Mouse (Mus musculus) gastrocnemius, adult 8-10 months (tissue): ENCODE results near the gene Pola1. TPM values are rescaled to one million over a fixed set of nuclear protein-coding genes. Genes with fewer than 3 reads are reported as not detected.

Experiments used
- DNase-seq, 2 experiments: peaks; one replicate each; pipeline ENCODE4 v3.0.0; 2022; ENCODE audit warnings: low spot score in 2 of 2
- total RNA-seq, 4 experiments: library from RNA; stranded (reverse); gene quantifications; 2 replicates each; pipeline ENCODE4 v1.2.4; 2022

Gene Pola1
- 1 to 10 TPM; 1.3 to 2.9 (median 1.6) TPM for total RNA-seq

DNA sequence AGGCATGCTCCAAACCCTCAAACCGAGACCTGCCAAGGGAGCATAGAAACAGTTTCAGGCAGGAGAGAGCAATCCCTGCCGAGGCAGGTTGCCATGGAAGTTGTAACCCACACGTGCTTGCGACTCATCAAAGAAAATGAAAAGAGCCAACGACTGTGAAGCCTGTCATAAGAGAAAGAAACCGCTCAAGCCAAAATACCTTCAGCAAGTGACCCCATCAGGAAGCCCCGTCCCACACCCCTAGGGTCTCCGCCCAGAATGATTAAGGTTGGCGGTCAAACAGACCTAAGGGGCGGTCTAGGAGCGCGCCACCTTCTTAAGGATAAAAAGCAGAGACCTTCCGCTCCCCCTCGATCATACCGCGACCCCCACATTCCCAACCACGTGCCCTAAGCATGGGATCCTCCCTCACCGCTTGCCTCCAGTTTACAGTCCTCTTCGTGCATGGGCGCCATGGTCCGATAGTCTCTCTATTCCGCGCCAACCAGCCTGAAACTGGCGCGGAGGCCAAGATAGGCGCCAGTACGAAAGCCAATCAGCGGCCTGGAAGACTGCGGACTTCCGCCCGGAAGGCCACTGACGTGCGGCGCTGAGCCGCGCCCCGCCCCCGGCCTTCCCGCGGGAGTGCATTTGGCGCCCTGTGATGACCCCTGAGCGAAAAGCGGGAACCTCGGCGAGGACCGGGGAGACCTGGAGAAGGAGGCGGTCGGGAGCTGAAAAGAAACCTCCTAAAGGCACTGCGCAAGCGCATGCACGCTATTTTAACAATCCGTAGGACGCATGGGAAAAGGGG, at the start of gene Pola1:
TSS of gene Pola1 (minus strand) at position 499 of the 793 bp plus-strand sequence.
- DNase-seq: peak; percentile 76 to 82

DNA sequence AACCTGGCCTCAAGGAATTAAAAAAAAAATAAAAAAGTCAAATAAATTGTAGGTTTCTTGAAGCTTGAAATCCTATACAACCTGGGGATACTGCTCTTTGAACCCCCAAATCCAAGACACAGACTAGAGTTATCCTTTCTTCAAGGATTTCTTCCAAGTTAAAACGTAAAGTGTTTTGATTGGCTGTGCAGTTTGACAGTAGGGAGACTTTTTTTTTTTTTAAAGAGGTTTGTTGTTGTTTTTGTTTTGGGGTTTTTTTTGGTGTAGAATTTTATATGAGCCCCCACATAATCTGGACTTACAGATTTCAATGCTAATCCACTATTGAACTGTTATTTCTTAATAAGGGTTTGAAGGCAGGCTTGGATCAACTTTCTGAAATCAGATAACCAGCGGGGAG, 44.3 kb upstream of the Pola1 start:
- DNase-seq: no peak

DNA sequence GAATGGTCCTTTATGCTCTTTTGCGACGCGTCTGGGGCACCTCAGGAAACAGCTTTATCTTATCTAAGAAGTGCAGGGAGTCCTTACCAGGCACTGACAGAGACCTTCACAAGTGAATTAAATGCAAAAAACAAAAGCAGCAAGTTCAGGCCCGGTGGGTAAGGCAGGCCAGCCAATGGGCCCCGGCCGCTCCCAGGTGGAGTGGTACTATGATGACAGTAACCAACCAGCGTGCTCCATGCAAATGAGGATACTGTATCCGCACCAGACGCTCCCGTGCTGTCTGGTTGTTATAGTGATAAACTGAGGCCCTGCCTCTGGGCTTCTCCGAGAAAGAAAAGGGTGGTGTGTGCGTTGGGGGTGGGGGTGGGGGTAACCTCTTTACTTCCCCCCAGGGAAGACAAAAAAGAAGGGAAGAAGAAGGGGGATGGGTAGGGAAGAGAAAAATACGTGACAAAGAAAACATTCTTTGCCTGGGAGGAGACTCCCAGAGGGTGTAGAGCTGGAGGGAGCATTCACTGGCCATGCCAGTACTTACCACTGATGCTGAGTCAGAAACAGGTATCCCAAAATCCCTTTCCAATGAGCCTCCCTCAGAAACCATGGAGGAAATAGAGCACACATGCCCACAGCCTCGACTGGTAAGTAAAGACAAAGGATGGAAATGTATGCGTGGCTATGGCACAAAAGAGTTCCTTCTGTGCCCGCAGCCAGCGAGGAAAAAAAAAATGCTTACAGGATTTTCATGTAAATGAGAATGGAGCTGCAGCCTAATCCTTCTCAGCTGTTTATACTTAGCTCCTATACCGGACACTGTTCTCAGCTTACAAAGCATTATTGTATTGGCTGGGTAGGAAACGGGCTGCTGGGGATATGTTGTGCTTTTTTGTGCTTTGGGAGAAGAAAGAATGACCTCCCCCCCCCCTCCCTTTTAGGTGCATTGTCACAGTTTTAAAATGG, 43.2 kb upstream of the Pola1 start:
- no peak for DNase-seq

DNA sequence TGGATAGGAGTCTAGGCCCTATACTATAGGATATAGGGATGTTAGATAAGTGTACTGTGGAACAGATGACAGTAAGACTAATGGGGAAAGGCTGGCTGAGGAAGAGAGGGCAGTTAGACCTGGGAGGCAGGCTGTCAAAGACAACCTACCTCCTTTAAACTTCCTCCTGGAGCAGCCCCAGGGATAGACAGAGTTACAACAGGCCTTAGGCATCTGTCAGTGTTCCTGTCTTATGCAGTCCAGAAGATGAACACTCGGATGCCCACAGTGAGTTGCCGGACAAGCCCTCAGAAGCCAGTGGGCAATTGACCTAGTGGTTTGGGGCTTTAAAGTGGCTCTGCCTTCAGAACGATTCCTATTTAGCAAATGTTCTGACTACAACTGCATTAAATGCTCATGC, 42.5 kb upstream of the Pola1 start:
- no peak for DNase-seq

DNA sequence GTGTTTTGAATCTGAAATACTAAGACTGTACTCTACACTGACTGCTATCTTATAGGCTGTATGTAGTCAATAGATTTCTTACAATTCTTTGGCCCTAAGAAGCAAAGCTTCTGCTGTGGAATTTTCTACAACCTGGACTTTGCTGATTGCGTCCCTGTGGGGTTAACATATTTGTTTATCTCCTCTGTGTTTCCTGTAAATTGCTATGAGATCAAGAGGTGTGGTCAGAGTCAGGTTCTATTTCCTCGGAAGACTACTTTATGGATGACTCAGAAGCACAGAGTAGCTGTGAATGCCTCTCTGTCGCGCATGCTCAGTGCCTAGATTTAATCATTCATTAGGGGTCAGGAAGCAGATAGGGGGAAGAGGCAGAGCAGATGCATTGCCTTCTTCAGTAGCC, 32.8 kb upstream of the Pola1 start:
- DNase-seq: no peak

DNA sequence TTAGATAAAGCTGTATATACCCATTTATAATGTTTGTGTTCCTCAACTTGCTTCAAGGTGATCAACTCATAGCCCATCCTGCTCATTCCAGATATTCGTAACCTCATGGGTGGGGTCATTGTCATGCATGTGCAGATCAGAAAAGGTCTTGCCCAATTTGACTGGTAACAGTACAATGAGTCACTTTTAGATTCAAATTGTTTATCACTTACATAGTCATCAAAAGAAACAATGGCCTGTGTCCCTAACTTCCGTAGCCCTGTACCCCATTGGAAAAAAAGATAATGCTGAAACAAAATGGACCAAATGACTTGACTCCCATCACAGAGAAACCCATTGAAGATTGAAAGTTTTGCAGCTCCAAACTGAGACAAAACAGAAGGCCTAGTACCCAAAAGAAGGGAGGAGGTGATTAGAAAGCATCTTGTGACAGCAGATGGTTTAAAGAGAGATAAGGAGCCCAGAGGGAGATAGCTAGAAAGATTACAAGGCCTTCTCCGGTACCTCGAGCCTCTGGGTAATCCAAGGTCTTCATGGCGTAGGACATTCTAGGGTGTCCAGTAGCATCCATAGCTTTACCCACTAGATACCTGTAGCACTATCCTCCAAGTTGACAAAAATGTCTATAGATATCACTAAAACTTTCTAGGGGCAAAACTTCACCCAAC, 32.1 kb upstream of the Pola1 start:
- no peak for DNase-seq

DNA sequence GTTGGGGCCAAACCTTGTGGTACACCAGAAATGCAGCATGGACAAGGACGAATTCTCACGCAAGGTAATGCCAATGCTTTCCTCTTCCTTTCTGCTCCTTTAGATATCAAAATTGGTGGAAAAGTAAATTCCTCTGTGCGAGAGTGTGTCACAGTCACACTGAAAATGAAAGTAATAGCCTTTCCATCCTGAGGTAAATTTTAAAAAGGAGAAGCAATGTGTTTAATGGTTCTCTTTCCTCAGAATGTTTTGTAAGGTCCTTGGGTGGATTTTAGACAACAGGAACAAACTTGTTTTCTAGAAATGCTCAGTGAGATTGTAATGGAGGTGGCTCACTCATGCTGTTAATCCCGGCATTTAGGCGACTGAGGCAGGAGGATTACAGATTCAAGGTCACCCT, 23.2 kb upstream of the Pola1 start:
- no peak for DNase-seq

DNA sequence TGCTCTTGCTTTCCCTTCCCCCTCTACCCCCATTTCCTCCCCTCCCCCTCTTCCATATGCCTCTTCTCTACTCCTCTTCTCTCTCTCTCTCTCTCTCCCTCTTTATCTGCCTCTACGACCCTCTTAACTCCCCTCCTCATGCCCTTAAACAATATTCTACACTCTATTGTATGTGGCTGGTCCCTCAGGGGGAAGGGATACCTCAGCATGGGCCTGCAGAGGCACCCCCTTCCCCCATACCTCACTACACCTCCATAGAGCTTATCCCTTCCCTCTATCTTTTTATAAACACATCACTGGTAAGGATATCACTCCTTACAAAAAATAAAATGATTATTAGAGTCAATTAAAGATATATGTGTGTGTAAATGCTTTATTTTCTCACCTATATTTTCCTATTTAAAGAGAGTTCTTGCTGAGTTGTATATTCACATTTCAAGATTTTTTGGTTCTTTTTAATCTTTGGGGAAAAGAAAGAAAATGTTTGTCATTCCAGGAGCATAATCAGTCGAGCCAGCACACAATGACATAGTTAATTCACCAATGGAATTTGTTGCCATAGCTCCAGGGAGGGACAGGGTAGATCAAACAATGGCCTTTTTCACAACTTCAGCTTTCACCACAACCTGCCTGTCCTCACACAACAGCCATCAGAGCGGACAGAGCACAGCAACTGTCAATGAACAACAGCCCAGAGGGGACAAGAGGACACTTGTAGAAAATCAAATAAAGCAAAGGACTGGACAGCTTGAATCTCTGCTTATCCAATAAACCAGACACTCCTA, 22.5 kb upstream of the Pola1 start, which contains the start of gene Pcyt1b:
TSS of gene Pcyt1b (plus strand) at position 646 of the 785 bp plus-strand sequence.
- DNase-seq: no peak

DNA sequence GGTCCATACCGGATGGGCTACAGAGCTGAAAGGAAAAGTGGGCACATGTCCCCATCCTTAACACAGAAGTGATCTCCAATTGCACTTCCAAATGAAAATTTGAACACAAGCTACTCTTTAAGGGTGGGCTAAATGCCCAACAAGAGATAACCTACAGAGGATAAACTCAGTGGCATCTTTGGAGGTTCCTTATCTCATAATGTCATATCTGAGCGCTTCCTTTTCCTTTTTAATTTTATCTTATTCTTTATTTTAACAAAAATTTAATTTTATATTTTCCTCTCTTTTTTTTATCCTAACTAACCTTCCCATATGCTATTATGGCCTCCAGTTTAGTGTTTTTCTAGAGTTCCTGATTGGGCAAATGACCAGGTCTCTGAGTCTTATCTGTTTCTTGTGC, 18.8 kb upstream of the Pola1 start:
- DNase-seq: no peak

DNA sequence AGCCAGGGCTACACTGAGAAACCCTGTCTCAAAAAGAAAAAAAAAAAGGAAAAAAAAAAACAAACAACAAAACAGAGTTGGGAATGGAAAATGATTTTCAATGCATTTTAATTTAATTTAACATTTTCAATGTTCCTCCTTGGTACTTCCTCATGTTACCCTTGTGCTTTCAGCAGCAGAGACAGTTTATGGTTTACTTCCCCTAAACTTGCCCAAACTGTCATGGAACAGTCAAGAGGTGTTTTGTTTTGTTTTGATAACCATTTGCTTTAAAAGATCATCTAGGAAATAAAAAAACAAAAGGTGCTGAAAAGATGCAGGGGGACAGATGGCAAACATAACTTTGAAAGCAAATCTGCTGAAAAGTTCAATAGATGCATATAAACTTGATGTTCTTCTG, 12.1 kb upstream of the Pola1 start:
- no peak for DNase-seq

DNA sequence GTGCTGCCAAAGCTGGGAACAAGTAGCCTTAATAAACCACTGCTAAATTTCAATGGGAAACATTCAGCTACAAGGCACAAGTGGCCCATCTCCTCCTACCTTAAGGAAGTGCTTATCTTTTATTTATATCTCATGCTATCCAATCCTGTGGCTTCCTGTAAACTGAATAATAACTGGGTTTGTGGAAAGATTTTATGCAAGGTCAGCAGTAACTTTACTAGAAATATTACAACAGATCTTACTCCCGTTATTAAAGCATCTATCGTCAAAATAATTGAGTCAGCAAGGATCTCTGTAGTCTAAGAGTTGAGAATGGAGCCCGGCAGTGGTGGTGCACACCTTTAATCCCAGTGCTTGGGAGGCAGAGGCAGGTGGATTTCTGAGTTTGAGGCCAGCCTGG, 11.6 kb upstream of the Pola1 start:
- DNase-seq: no peak

DNA sequence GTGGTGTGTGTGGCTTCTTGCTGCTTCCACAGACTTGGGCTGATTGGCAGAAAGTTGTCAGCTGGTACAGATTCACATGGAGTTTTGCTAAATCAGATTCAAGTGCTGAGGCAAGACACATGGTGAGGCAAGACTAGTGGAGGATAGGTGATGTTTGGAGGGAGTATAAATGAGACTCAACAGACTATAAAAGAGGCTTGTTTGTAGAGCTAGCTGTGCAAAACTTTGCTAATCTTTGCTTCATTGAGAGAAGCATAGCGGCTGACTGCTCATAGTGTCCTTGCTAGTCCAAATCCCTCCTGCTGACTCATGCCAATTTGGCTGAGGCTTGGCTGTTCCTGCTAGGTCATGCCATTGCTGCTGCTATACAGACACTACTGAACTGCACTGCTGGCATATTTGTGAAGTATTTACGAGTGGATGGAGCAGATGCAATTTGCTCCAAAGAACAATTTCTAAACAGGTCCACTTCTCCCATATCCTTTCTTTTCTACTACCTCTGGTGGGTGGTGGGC, 3.0 kb upstream of the Pola1 start:
- no peak for DNase-seq

DNA sequence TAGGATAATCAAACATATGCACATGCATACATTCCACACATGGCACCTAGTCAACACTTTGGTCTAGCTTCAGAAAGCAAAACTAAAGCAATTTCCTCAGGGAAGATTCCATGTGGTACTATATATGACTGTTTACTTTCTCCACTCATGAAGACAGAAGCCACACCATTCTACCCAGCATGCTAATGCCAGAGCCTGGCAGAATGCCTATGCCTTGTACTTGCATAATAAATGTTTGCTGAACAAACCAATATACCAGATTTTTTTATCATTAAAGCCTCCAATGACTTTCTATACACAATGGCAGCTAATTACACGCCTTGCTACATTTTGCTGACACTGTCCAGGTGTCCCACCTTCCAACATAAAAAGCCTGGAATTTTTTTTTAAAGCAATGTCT, 1.7 kb downstream of the Pola1 start:
- DNase-seq: no peak

DNA sequence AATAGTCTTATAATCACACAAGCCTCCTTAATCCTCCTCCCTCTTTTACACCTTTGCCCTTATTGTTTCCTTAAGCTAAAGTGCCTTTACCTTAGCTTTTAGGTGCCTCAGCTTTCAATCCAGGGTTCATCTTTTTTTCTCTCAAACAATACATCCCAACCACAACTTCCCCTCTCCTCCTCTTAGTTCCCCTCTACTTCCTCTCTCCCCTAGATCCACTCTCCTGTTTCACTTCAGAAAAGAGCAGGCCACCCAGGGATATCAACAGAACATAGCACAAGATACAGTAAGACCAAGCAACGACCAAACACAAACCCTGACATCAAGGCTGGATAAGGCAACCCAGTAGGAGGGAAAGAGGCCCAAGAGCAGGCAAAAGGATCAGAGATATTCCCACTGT, 29.7 kb downstream of the Pola1 start:
- DNase-seq: no peak

DNA sequence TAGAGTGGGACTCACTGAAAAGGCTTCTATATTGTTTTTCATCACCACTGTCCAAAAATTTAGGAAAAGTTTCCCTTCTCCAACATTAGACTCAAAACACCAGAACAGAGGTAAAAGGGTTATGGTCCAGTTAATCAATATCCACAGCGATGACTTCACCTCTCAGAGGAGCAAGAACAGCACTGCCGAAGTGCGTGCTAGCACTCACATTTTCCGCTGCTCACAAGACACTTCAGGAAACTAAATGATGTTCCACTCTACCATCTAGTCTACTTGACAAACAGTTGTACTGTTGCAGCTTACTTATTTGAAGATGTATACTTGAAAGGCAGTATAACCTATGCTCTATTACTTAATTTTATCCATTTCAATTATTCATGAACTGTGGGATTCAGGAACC, 37.7 kb downstream of the Pola1 start:
- DNase-seq: no peak

DNA sequence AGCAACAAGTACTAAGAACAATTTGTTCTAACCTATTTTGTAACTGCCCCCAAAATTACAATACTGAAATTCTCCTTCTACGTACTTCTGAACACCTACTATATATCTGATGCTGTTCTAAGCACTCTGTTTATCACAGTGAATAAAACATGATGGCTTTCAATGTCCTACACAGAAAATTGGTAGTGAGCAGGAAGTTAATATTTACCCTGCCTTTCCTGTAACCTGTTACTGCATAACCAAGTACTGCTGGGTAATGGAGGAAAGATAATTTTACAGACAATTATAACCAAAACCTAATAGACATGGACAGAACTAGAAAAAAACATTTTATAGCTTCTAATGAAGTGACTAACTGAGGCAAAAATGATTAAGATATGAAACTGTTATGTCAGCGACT, 51.0 kb downstream of the Pola1 start:
- DNase-seq: no peak

DNA sequence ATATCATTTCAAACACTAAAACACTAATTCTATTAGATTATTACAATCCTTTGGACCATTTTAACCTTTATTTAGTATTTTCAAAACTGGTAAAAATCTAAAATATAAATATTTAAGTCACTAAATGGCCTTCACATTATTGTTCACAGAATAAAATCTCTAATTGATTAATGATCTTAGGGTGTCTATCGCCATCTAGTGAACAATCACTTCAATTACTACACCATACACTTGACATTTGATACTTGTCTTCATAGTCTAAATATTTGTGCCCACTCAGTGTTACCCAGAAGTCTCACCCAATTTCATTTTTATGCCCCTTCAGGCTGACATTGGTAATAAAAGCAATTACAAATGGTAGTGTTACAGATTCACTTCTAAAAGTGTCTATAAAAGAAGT, 74.8 kb downstream of the Pola1 start:
- no peak for DNase-seq

DNA sequence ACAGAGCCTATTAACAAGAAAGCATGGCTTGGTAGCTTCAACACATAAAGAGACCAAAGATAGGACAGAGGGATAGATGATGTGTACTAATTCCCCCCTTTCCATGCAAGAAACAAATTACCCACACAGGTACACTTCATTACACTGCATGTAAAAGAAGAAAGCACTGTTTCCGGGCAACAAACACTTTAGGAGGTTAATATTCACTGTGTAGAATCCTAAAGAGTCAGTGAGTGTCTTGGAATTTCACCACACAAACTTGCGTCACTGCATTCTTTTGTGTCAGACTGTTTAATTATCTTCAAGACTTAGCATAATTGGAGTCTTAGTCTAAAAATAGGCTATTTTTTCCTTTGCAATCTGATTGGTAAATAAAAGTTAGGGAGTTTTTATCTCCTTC, 92.2 kb downstream of the Pola1 start:
- DNase-seq: no peak

DNA sequence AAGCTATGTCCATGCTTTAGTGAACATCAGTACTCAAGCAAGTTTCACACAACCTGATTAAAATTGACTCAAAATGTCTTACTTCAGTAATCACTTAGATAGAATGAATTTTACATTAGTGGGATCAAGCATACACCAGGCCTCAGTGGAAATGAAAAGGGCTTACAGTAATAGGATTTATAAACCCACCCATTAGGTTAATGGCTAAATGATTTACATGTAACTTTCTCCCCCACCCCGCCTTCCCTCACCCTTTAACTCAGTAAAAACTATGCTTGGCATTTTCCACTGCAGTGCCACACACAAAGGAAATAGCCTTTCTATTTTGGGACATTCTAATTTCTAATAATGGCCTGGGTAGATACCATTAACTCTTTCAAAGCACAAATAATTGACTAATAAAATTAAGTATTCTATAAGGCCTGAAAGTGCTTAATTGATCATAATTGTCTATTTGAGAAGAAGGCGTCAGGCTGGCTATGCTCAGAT, 129.0 kb downstream of the Pola1 start:
- DNase-seq: no peak

DNA sequence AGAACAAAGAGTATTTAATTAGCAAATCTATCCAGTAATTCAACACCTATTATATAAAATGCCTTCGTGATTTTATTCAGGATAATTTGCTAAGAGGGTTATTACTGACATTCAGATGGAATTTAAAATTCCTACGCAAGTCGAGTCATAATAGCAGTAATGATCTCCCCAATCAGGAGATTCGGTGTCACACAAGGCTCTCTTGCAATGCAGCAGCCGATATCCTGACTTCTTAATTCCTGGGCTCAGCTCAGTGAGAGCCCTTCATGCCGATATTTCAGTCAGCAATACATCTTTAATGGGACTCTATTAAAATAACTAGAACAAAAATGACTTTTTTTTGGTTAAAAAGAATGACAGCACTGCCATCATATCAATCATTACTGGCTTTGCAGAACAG, 134.4 kb downstream of the Pola1 start:
- no peak for DNase-seq

DNA sequence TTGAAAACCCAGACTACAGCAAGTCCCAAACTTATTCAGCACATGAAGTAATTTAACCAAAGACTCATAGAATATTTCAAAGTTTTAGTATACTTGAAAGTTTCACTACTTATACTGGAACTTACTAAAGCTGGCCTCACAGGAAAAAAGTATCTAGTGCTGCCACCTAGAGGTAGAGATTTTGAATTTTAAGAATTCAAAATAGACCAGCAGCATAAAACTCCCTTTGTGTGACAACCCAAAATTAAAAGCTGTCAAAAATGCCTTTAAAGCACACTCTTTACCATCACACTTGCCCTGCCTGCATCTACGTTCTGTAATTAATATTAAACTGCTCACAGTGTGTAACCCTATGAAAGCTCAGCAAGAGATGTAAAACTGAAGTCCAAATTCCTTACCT, 166.2 kb downstream of the Pola1 start:
- no peak for DNase-seq
